Mouse (Mus musculus) macrophage (primary cell): ENCODE measurements around the gene Gdf7. TPM values are rescaled to one million over a fixed set of nuclear protein-coding genes. Genes with fewer than 3 reads are reported as not detected.

ENCODE experiments used
- H3K27ac ChIP-seq: fragments of 350-480 bp; formaldehyde crosslinking; 2 replicates; pipeline ENCODE4 v1.9.0; 2021
- H3K36me3 ChIP-seq: fragments of 350-480 bp; formaldehyde crosslinking; 2 replicates; pipeline ENCODE4 v1.9.0; 2021; ENCODE audit errors: inconsistent target
- H3K4me3 ChIP-seq: fragments of 350-480 bp; formaldehyde crosslinking; 2 replicates; pipeline ENCODE4 v1.9.0; 2021; ENCODE audit errors: inconsistent target
- H3K79me2 ChIP-seq: fragments of 350-480 bp; formaldehyde crosslinking; 2 replicates; pipeline ENCODE4 v1.9.0; 2021; ENCODE audit errors: inconsistent target
- WGBS: methylation state at CpG from one replicate; pipeline ENCODE4 v1.1.7; 2026; ENCODE audit warnings: inconsistent platforms; ENCODE audit not compliant: missing documents; 5-methylcytosine and 5-hydroxymethylcytosine counted together
- polyA plus RNA-seq: library from polyadenylated mRNA; stranded (reverse); fragments of 250-400 nt; gene quantifications from 3 replicates; pipeline ENCODE4 v1.2.4, GENCODE M21; 2018; ENCODE audit warnings: inconsistent platforms
- total RNA-seq, 78 experiments: library from RNA; depleted of rRNA; stranded (reverse); fragments of 250-400 nt; gene quantifications; 1 replicate in 9 of 78; 2 replicates in 24 of 78; 3 replicates in 43 of 78; 4 replicates in 2 of 78; pipeline ENCODE4 v1.2.4; 2018; ENCODE audit warnings: inconsistent platforms in 56 of 78

Gene Gdf7
- not detected for total RNA-seq (2018; cell fraction: chromatin; rRNA removed)
- not detected for total RNA-seq (2018; cell fraction: cytosol; rRNA removed)
- not detected for total RNA-seq (2018; cell fraction: nucleus; rRNA removed)
- polyA plus RNA-seq = not detected in 3 replicates

- no peak within 1 kb of the TSS for H3K4me3 ChIP-seq
- WGBS = 1% methylated on average over 50 of the region's 53 CpGs
- H3K36me3 ChIP-seq = no peaks in the 10 kb centered on the region
- H3K79me2 ChIP-seq = no peaks in the 10 kb centered on the region
- H3K27ac ChIP-seq = no peak within 1 kb of the TSS
Observed at GRCm38 (mm10) chr12:8301841-8302431, at the start of gene Gdf7. Gene Gdf7, minus strand, starts transcription at chr12:8301954.

GRCm38 (mm10) chr12:8351025-8351903 is 49.5 kb upstream of the Gdf7 start:
- H3K27ac ChIP-seq = peak overlapping the region; percentile 19
- no peaks in the 10 kb centered on the region for H3K36me3 ChIP-seq
- no peaks in the 10 kb centered on the region for H3K79me2 ChIP-seq
- no peak overlapping the region for H3K4me3 ChIP-seq
- WGBS = 21% methylated on average over 4 of the region's 4 CpGs

- H3K27ac ChIP-seq = peak overlapping the region; percentile 91
- H3K4me3 ChIP-seq = no peak overlapping the region
- H3K79me2 ChIP-seq = no peaks in the 10 kb centered on the region
- 53% methylated on average over 9 of the region's 9 CpGs for WGBS
- H3K36me3 ChIP-seq = no peaks in the 10 kb centered on the region
Observed at GRCm38 (mm10) chr12:8348733-8349513, 47.2 kb upstream of the Gdf7 start.

- Histone ChIP-seq H3K4me3 (no peak overlapping the region), H3K79me2 (no peaks in the 10 kb centered on the region), H3K36me3 (no peaks in the 10 kb centered on the region), H3K27ac (peak overlapping the region; percentile 91)
- WGBS = 10% methylated on average over 8 of the region's 8 CpGs
Observed at GRCm38 (mm10) chr12:8347746-8348462, 46.1 kb upstream of the Gdf7 start.

GRCm38 (mm10) chr12:8345539-8345938 is 43.8 kb upstream of the Gdf7 start:
- no peaks in the 10 kb centered on the region for H3K79me2 ChIP-seq
- WGBS = 82% methylated on average over 5 of the region's 5 CpGs
- H3K4me3 ChIP-seq = no peak overlapping the region
- H3K27ac ChIP-seq = peak overlapping the region; percentile 94
- peaks cover 8% of the 10 kb centered on the region; the same call in 1 of the 2 replicates for H3K36me3 ChIP-seq

- whole genome bisulfite sequencing = under 1% methylated on average over 8 of the region's 9 CpGs
- H3K4me3 ChIP-seq = no peak overlapping the region
- H3K36me3 ChIP-seq = peaks cover 14% of the 10 kb centered on the region; the same call in 1 of the 2 replicates
- H3K79me2 ChIP-seq = no peaks in the 10 kb centered on the region
- H3K27ac ChIP-seq = peak overlapping the region; percentile 94
Observed at GRCm38 (mm10) chr12:8344897-8345296, 43.1 kb upstream of the Gdf7 start.

- 95% methylated on average over 2 of the region's 3 CpGs for WGBS
- Histone ChIP-seq H3K36me3 (peaks cover 28% of the 10 kb centered on the region), H3K4me3 (no peak overlapping the region)
Observed at GRCm38 (mm10) chr12:8343381-8343780, 41.6 kb upstream of the Gdf7 start.

GRCm38 (mm10) chr12:8341008-8341407 is 39.3 kb upstream of the Gdf7 start:
- H3K36me3 ChIP-seq = peaks cover 52% of the 10 kb centered on the region
- H3K27ac ChIP-seq = no peak overlapping the region
- H3K4me3 ChIP-seq = no peak overlapping the region
- 73% methylated on average over 6 of the region's 6 CpGs for WGBS
- H3K79me2 ChIP-seq = no peaks in the 10 kb centered on the region

More at GRCm38 (mm10) chr12:8343381-8343780, 41.6 kb upstream of the Gdf7 start:
- H3K27ac ChIP-seq = no peak overlapping the region
- H3K79me2 ChIP-seq = no peaks in the 10 kb centered on the region

GRCm38 (mm10) chr12:8339591-8340319 is 38.0 kb upstream of the Gdf7 start:
- no peak overlapping the region for H3K4me3 ChIP-seq
- H3K36me3 ChIP-seq = peaks cover 61% of the 10 kb centered on the region
- no peak overlapping the region for H3K27ac ChIP-seq
- H3K79me2 ChIP-seq = no peaks in the 10 kb centered on the region
- 92% methylated on average over 12 of the region's 13 CpGs for whole genome bisulfite sequencing

- no peaks in the 10 kb centered on the region for H3K79me2 ChIP-seq
- H3K27ac ChIP-seq = no peak overlapping the region
- 90% methylated on average over 8 of the region's 8 CpGs for WGBS
- H3K4me3 ChIP-seq = no peak overlapping the region
- peaks cover 65% of the 10 kb centered on the region for H3K36me3 ChIP-seq
Observed at GRCm38 (mm10) chr12:8338918-8339317, 37.2 kb upstream of the Gdf7 start.

- Histone ChIP-seq H3K4me3 (no peak overlapping the region), H3K79me2 (peaks cover 3% of the 10 kb centered on the region; the same call in 1 of the 2 replicates), H3K27ac (no peak overlapping the region), H3K36me3 (peaks cover 68% of the 10 kb centered on the region)
- 81% methylated on average over 4 of the region's 4 CpGs for WGBS
Observed at GRCm38 (mm10) chr12:8338491-8338890, 36.7 kb upstream of the Gdf7 start.

- peaks cover 8% of the 10 kb centered on the region; the same call in 1 of the 2 replicates for H3K79me2 ChIP-seq
- WGBS = 87% methylated on average over 12 of the region's 12 CpGs
- H3K36me3 ChIP-seq = peaks cover 64% of the 10 kb centered on the region
- no peak overlapping the region for H3K27ac ChIP-seq
- no peak overlapping the region for H3K4me3 ChIP-seq
Observed at GRCm38 (mm10) chr12:8337286-8338060, 35.7 kb upstream of the Gdf7 start.
